Mouse (Mus musculus): Measurements from ENCODE around the gene Col24a1. TPM values are rescaled to one million over a fixed set of nuclear protein-coding genes. Genes with fewer than 3 reads are reported as not detected.

Gene Col24a1
- polyA plus RNA-seq, 1 experiment from 2014 or later = 2.3 TPM

DNA sequence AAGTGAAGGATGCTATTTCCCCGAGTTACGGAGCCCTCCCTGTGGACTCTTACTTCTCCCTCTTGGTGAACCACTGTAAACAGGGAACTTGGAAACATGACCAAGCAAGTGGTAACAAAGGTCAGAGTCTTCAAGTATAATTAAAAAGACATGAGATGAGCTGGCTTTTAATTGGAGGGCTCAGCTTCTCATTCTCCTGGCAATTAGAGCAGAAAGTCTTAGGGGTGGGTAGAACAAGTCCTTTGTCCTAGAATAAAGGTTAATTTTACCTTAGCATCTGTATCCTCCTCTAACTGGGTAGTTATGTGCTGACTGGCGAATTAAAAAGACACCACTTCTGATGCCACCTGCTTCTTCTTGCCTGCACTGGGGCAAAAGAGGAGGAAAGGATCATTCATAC lies 199.1 kb downstream of the Col24a1 start:
- no peak for TF ChIP-seq CTCF (IDR thresholded peaks at IDR 0.05; ENCODE audit: low read depth)
- no peaks in the 10 kb centered on the region for H3K9me3 ChIP-seq (replicated peaks; ENCODE audit: low read length)
- H3K36me3 ChIP-seq (ENCODE audit: insufficient read depth, low read length) = no peaks in the 10 kb centered on the region
- 58% methylated on average over 3 of the region's 3 CpGs for WGBS
- no peak overlapping the region for H3K27ac ChIP-seq
- DNase-seq (ENCODE audit: low spot score) (peak; percentile 12), ATAC-seq (replicated peaks; ENCODE audit: low FRiP score, low read depth) (0 out of 2 replicates have a peak, but pooled peaks have one; percentile 49)
- no peaks in the 10 kb centered on the region for H3K27me3 ChIP-seq (ENCODE audit: insufficient read depth, low read length)
- H3K9ac ChIP-seq (ENCODE audit: low read depth, low read length) = no peak overlapping the region
- no peaks in the 10 kb centered on the region for H3K4me1 ChIP-seq (replicated peaks; ENCODE audit: insufficient read depth, low read length)
- no peak overlapping the region for H3K4me3 ChIP-seq (replicated peaks; ENCODE audit: low read depth, low read length)
- no peak overlapping the region for H3K4me2 ChIP-seq (ENCODE audit: low read length)

GRCm38 (mm10) chr3:145498127-145498526 lies 205.9 kb downstream of the Col24a1 start:
- no peak for TF ChIP-seq CTCF (IDR thresholded peaks at IDR 0.05; ENCODE audit: low read depth)
- H3K4me1 ChIP-seq (replicated peaks; ENCODE audit: insufficient read depth, low read length) = no peaks in the 10 kb centered on the region
- no peak overlapping the region for H3K4me2 ChIP-seq (ENCODE audit: low read length)
- no peak overlapping the region for H3K4me3 ChIP-seq (replicated peaks; ENCODE audit: low read depth, low read length)
- DNase-seq (ENCODE audit: low spot score) = no peak
- H3K27ac ChIP-seq = no peak overlapping the region
- H3K9me3 ChIP-seq (replicated peaks; ENCODE audit: low read length) = no peaks in the 10 kb centered on the region
- WGBS = 48% methylated on average over 3 of the region's 3 CpGs
- H3K9ac ChIP-seq (ENCODE audit: low read depth, low read length) = no peak overlapping the region
- H3K27me3 ChIP-seq (ENCODE audit: insufficient read depth, low read length) = no peaks in the 10 kb centered on the region
- H3K36me3 ChIP-seq (ENCODE audit: insufficient read depth, low read length) = no peaks in the 10 kb centered on the region
- ATAC-seq (replicated peaks; ENCODE audit: low FRiP score, low read depth) = no peak

DNA sequence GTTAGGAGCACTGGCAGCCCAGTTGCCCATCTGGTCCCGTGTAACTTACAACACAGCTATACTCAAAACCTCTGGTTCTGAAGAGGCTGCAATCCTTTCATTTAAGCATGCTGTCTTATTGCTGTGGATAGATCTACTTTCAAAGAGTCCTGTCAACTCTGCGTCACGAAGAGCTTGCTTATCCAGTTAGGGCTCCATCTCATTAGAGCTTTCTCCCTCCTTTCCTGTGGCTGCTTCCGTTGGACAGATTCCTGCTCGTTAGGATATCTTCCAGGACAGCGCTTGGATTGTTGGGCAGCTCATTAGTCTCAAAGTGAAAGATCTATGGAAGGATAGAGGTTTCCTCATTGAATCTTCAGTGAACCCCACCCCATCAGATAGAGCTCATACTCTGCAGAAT lies 206.6 kb downstream of the Col24a1 start:
- H3K4me3 ChIP-seq (replicated peaks; ENCODE audit: low read depth, low read length) = no peak overlapping the region
- H3K27me3 ChIP-seq (ENCODE audit: insufficient read depth, low read length) = no peaks in the 10 kb centered on the region
- no peak for ATAC-seq (replicated peaks; ENCODE audit: low FRiP score, low read depth)
- 88% methylated on average over 6 of the region's 6 CpGs for WGBS
- no peak overlapping the region for H3K27ac ChIP-seq
- H3K4me2 ChIP-seq (ENCODE audit: low read length) = no peak overlapping the region
- no peak for DNase-seq (ENCODE audit: low spot score)
- H3K36me3 ChIP-seq (ENCODE audit: insufficient read depth, low read length) = no peaks in the 10 kb centered on the region
- no peak overlapping the region for H3K9ac ChIP-seq (ENCODE audit: low read depth, low read length)
- H3K4me1 ChIP-seq (replicated peaks; ENCODE audit: insufficient read depth, low read length) = no peaks in the 10 kb centered on the region
- TF ChIP-seq CTCF (IDR thresholded peaks at IDR 0.05; ENCODE audit: low read depth) = no peak
- no peaks in the 10 kb centered on the region for H3K9me3 ChIP-seq (replicated peaks; ENCODE audit: low read length)

DNA sequence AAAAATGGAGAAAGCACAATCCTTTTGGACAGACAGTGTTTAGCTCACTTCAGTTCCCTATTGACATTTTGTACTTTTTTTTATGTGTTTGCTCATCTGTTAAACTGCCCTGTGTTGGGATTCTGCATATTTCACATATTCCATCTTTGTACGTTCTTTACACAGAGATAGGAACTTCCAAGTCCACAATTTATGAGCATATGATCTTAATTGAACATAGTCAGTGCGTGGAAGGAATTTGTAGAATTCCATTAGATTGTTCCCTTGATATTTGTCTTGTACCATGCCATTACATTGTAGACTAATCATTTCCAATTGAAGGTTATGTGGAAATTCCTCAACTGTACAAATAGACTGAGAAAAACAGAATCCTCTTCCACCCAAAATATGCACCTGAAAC lies 212.6 kb downstream of the Col24a1 start:
- H3K4me2 ChIP-seq (ENCODE audit: low read length) = no peak overlapping the region
- H3K27ac ChIP-seq = no peak overlapping the region
- H3K4me3 ChIP-seq (replicated peaks; ENCODE audit: low read depth, low read length) = no peak overlapping the region
- DNase-seq (ENCODE audit: low spot score) (no peak), ATAC-seq (replicated peaks; ENCODE audit: low FRiP score, low read depth) (no peak)
- no peaks in the 10 kb centered on the region for H3K9me3 ChIP-seq (replicated peaks; ENCODE audit: low read length)
- no peak overlapping the region for H3K9ac ChIP-seq (ENCODE audit: low read depth, low read length)
- WGBS = 53% methylated on average over 2 of the region's 2 CpGs
- no peak for TF ChIP-seq CTCF (IDR thresholded peaks at IDR 0.05; ENCODE audit: low read depth)
- no peaks in the 10 kb centered on the region for H3K4me1 ChIP-seq (replicated peaks; ENCODE audit: insufficient read depth, low read length)
- H3K27me3 ChIP-seq (ENCODE audit: insufficient read depth, low read length) = no peaks in the 10 kb centered on the region
- H3K36me3 ChIP-seq (ENCODE audit: insufficient read depth, low read length) = no peaks in the 10 kb centered on the region

GRCm38 (mm10) chr3:145508550-145508949 lies 216.3 kb downstream of the Col24a1 start:
- Histone ChIP-seq H3K9me3 (replicated peaks; ENCODE audit: low read length) (no peaks in the 10 kb centered on the region), H3K9ac (ENCODE audit: low read depth, low read length) (no peak overlapping the region), H3K4me3 (replicated peaks; ENCODE audit: low read depth, low read length) (no peak overlapping the region), H3K4me1 (replicated peaks; ENCODE audit: insufficient read depth, low read length) (no peaks in the 10 kb centered on the region), H3K4me2 (ENCODE audit: low read length) (no peak overlapping the region), H3K27me3 (ENCODE audit: insufficient read depth, low read length) (no peaks in the 10 kb centered on the region), H3K36me3 (ENCODE audit: insufficient read depth, low read length) (no peaks in the 10 kb centered on the region), H3K27ac (no peak overlapping the region)
- WGBS = 85% methylated on average over 7 of the region's 7 CpGs
- DNase-seq (ENCODE audit: low spot score) (no peak), ATAC-seq (replicated peaks; ENCODE audit: low FRiP score, low read depth) (no peak)
- TF ChIP-seq CTCF (IDR thresholded peaks at IDR 0.05; ENCODE audit: low read depth) = no peak

GRCm38 (mm10) chr3:145514197-145514596 lies 221.9 kb downstream of the Col24a1 start:
- Histone ChIP-seq H3K9ac (ENCODE audit: low read depth, low read length) (no peak overlapping the region), H3K36me3 (ENCODE audit: insufficient read depth, low read length) (no peaks in the 10 kb centered on the region), H3K4me1 (replicated peaks; ENCODE audit: insufficient read depth, low read length) (no peaks in the 10 kb centered on the region), H3K27ac (no peak overlapping the region), H3K4me3 (replicated peaks; ENCODE audit: low read depth, low read length) (no peak overlapping the region), H3K27me3 (ENCODE audit: insufficient read depth, low read length) (no peaks in the 10 kb centered on the region), H3K9me3 (replicated peaks; ENCODE audit: low read length) (no peaks in the 10 kb centered on the region), H3K4me2 (ENCODE audit: low read length) (no peak overlapping the region)
- 72% methylated on average over 5 of the region's 5 CpGs for WGBS
- DNase-seq (ENCODE audit: low spot score) (peak; percentile 16), ATAC-seq (replicated peaks; ENCODE audit: low FRiP score, low read depth) (no peak)
- TF ChIP-seq CTCF (IDR thresholded peaks at IDR 0.05; ENCODE audit: low read depth) = no peak

DNA sequence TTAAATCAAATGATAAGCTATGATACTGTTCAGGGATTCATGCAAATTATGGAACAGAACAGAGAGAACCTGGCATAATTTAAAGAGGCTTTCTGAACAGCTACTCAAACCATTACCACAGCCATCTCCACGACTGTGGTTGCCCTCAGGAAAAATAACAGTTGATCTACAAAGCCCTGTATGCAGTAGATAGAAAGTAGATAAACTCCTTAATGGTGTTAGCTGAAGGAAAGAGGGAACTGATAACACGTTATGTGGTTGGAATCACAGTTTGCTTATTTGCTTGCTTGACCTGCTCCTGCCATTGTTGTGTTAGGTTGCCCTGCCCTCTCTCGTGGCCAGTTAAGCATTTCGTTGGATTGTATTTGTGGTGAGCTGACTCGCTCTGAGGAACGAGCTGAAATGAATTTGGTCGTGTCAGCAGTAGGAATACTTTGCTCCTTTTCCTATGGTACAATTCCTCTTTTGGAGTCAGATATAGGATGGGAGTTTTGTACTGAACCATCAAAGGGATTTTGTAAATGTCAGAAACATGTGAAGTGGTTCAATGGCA lies 229.3 kb downstream of the Col24a1 start:
- Histone ChIP-seq H3K4me1 (replicated peaks; ENCODE audit: insufficient read depth, low read length) (no peaks in the 10 kb centered on the region), H3K27ac (no peak overlapping the region), H3K9ac (ENCODE audit: low read depth, low read length) (no peak overlapping the region), H3K9me3 (replicated peaks; ENCODE audit: low read length) (no peaks in the 10 kb centered on the region), H3K4me2 (ENCODE audit: low read length) (no peak overlapping the region), H3K27me3 (ENCODE audit: insufficient read depth, low read length) (no peaks in the 10 kb centered on the region), H3K36me3 (ENCODE audit: insufficient read depth, low read length) (no peaks in the 10 kb centered on the region), H3K4me3 (replicated peaks; ENCODE audit: low read depth, low read length) (no peak overlapping the region)
- DNase-seq (ENCODE audit: low spot score) (no peak), ATAC-seq (replicated peaks; ENCODE audit: low FRiP score, low read depth) (no peak)
- 42% methylated on average over 7 of the region's 7 CpGs for WGBS
- no peak for TF ChIP-seq CTCF (IDR thresholded peaks at IDR 0.05; ENCODE audit: low read depth)

All from kidney, postnatal 0 days (tissue).